Mouse (Mus musculus) liver, postnatal 0 days (tissue): Measurements from ENCODE around the gene Rgcc. TPM values are rescaled to one million over a fixed set of nuclear protein-coding genes. Genes with fewer than 3 reads are reported as not detected.

Source experiments
- ATAC-seq: fragments of 200-750 bp; cut with Nextera tagmentation; 2 replicates; pipeline ENCODE4 v1.8.0; 2017; ENCODE audit warnings: mild to moderate bottlenecking, moderate library complexity
- DNase-seq: peaks from one replicate; pipeline ENCODE4 v3.0.0-alpha.2; 2016
- H3K27ac ChIP-seq: fragments of 300-500 bp; sonication (generic); 2 replicates; pipeline ENCODE4 v1.5.1; 2014; ENCODE audit warnings: antibody characterized with exemption, moderate library complexity, mild to moderate bottlenecking, low read depth
- H3K27me3 ChIP-seq: fragments of 300-500 bp; sonication (generic); 2 replicates; pipeline ENCODE4 v1.6.1; 2014; ENCODE audit warnings: low read length, control low read depth, mixed read lengths; ENCODE audit not compliant: insufficient read depth
- H3K36me3 ChIP-seq: fragments of 300-500 bp; sonication (generic); replicated peaks from 2 replicates; pipeline ENCODE4 v1.6.1; 2014; ENCODE audit warnings: mild to moderate bottlenecking, control low read depth, low read length, moderate library complexity, mixed read lengths; ENCODE audit not compliant: insufficient read depth
- H3K4me1 ChIP-seq: fragments of 300-500 bp; sonication (generic); 2 replicates; pipeline ENCODE4 v1.6.1; 2014; ENCODE audit warnings: antibody characterized with exemption, mild to moderate bottlenecking, control low read depth; ENCODE audit not compliant: insufficient read depth
- H3K4me2 ChIP-seq: fragments of 300-500 bp; sonication (generic); 2 replicates; pipeline ENCODE4 v1.6.1; 2014; ENCODE audit warnings: low read depth, mild to moderate bottlenecking, low read length, moderate library complexity, mixed read lengths
- H3K4me3 ChIP-seq: fragments of 300-500 bp; sonication (generic); 2 replicates; pipeline ENCODE4 v1.5.1; 2014; ENCODE audit warnings: low read depth, low read length
- H3K9ac ChIP-seq: fragments of 300-500 bp; sonication (generic); replicated peaks from 2 replicates; pipeline ENCODE4 v1.6.1; 2014; ENCODE audit warnings: mild to moderate bottlenecking, moderate library complexity
- H3K9me3 ChIP-seq: fragments of 300-500 bp; sonication (generic); 2 replicates; pipeline ENCODE4 v1.6.1; 2016; ENCODE audit warnings: mild to moderate bottlenecking, control low read depth, low read length, mixed read lengths
- CTCF ChIP-seq: sonication (generic); IDR thresholded peaks from 2 replicates; pipeline ENCODE4 v1.5.1; 2016; ENCODE audit warnings: antibody characterized with exemption, low read depth
- EP300 ChIP-seq: IDR thresholded peaks from 2 replicates; pipeline ENCODE4 v1.6.1; 2016; ENCODE audit warnings: antibody characterized with exemption, low read depth, mild to moderate bottlenecking
- WGBS: fragments of 180-500 bp; shearing (Covaris S2); extraction: QIAGEN DNeasy Blood & Tissue Kit; methylation state at CpG from one replicate; pipeline ENCODE4 v1.1.7; 2014; ENCODE audit not compliant: insufficient replicate concordance; 5-methylcytosine and 5-hydroxymethylcytosine counted together
- polyA plus RNA-seq: library from polyadenylated mRNA; unstranded; fragments of >200 nt; fragmentation: Nextera tagmentation; extraction: Ambion mirVana; gene quantifications from 2 replicates; pipeline ENCODE4 v1.2.1, GENCODE M21; 2015

The Rgcc gene
- polyA plus RNA-seq, 1 experiment from 2014 or later, result 102 TPM

GRCm38 (mm10) chr14:79313439-79314175 lies 12.2 kb upstream of the Rgcc start:
- no peak overlapping the region for H3K4me2 ChIP-seq
- 58% methylated on average over 8 of the region's 8 CpGs for WGBS
- no peak overlapping the region for H3K4me3 ChIP-seq
- no peaks in the 10 kb centered on the region for H3K27me3 ChIP-seq
- no peaks in the 10 kb centered on the region for H3K36me3 ChIP-seq
- no peak overlapping the region for H3K27ac ChIP-seq
- ATAC-seq, result 0 out of 2 replicates have a peak, but pooled peaks have one; percentile 40
- H3K9ac ChIP-seq, result no peak overlapping the region
- peaks cover 2% of the 10 kb centered on the region for H3K4me1 ChIP-seq
- no peaks in the 10 kb centered on the region for H3K9me3 ChIP-seq
- no peak for DNase-seq
- TF ChIP-seq CTCF (no peak), EP300 (no peak)

GRCm38 (mm10) chr14:79312719-79313118 lies 11.3 kb upstream of the Rgcc start:
- Histone ChIP-seq H3K27ac (no peak overlapping the region), H3K4me2 (no peak overlapping the region), H3K9ac (no peak overlapping the region), H3K4me3 (no peak overlapping the region), H3K9me3 (no peaks in the 10 kb centered on the region), H3K4me1 (peaks cover 2% of the 10 kb centered on the region), H3K27me3 (no peaks in the 10 kb centered on the region), H3K36me3 (no peaks in the 10 kb centered on the region)
- no peak for TF ChIP-seq EP300
- no peak for TF ChIP-seq CTCF
- 59% methylated on average over 4 of the region's 4 CpGs for WGBS
- ATAC-seq (no peak), DNase-seq (no peak)

- no peak overlapping the region for H3K9ac ChIP-seq
- H3K4me3 ChIP-seq, result no peak overlapping the region
- peaks cover 9% of the 10 kb centered on the region for H3K4me1 ChIP-seq
- ATAC-seq (no peak), DNase-seq (no peak)
- no peaks in the 10 kb centered on the region for H3K36me3 ChIP-seq
- H3K9me3 ChIP-seq, result no peaks in the 10 kb centered on the region
- 59% methylated on average over 4 of the region's 4 CpGs for WGBS
- TF ChIP-seq CTCF (no peak), EP300 (no peak)
- H3K4me2 ChIP-seq, result no peak overlapping the region
- no peaks in the 10 kb centered on the region for H3K27me3 ChIP-seq
- no peak overlapping the region for H3K27ac ChIP-seq
Observed at GRCm38 (mm10) chr14:79311918-79312454, 10.5 kb upstream of the Rgcc start.

- DNase-seq (no peak), ATAC-seq (no peak)
- Histone ChIP-seq H3K4me1 (peaks cover 10% of the 10 kb centered on the region), H3K36me3 (no peaks in the 10 kb centered on the region), H3K27me3 (no peaks in the 10 kb centered on the region), H3K27ac (no peak overlapping the region), H3K4me3 (no peak overlapping the region), H3K9me3 (no peaks in the 10 kb centered on the region), H3K9ac (no peak overlapping the region), H3K4me2 (no peak overlapping the region)
- 64% methylated on average over 4 of the region's 4 CpGs for WGBS
- no peak for TF ChIP-seq CTCF
- no peak for TF ChIP-seq EP300
Observed at GRCm38 (mm10) chr14:79309115-79309514, 7.7 kb upstream of the Rgcc start.

GRCm38 (mm10) chr14:79308364-79308763 lies 6.9 kb upstream of the Rgcc start:
- Histone ChIP-seq H3K4me1 (peaks cover 15% of the 10 kb centered on the region), H3K27me3 (no peaks in the 10 kb centered on the region), H3K4me3 (no peak overlapping the region), H3K9me3 (no peaks in the 10 kb centered on the region), H3K36me3 (no peaks in the 10 kb centered on the region), H3K4me2 (no peak overlapping the region), H3K9ac (no peak overlapping the region), H3K27ac (no peak overlapping the region)
- DNase-seq (no peak), ATAC-seq (no peak)
- 73% methylated on average over 4 of the region's 4 CpGs for WGBS
- no peak for TF ChIP-seq CTCF
- TF ChIP-seq EP300, result no peak

DNA sequence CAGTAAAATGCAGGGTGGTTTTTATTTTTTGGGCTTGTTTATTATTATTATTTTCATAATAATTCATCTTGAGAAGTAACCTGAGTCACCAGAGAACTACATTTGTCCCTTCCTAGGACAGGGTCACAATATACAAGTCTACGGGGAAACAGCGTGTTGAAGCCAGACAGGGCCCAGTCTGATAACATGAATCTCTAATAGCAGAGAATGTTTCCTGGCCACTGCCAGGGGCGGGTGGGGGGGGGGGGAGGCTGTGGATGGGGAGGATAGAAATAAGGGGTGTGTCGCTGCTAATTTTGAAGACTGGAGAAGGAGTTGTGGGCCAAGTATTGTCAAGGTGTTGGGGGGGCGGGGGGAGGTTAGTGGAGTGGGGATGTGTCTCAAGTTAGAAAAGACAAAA lies 6.5 kb upstream of the Rgcc start:
- no peaks in the 10 kb centered on the region for H3K27me3 ChIP-seq
- no peaks in the 10 kb centered on the region for H3K9me3 ChIP-seq
- no peaks in the 10 kb centered on the region for H3K36me3 ChIP-seq
- no peak overlapping the region for H3K9ac ChIP-seq
- H3K4me1 ChIP-seq, result peaks cover 17% of the 10 kb centered on the region
- no peak for DNase-seq
- TF ChIP-seq EP300 (no peak), CTCF (no peak)
- no peak overlapping the region for H3K4me3 ChIP-seq
- peak; percentile 32; the same call in 1 of the 2 replicates for ATAC-seq
- H3K4me2 ChIP-seq, result no peak overlapping the region
- 56% methylated on average over 5 of the region's 5 CpGs for WGBS
- no peak overlapping the region for H3K27ac ChIP-seq

GRCm38 (mm10) chr14:79307138-79307537 lies 5.7 kb upstream of the Rgcc start:
- DNase-seq (no peak), ATAC-seq (peak; percentile 90)
- Histone ChIP-seq H3K9ac (no peak overlapping the region), H3K27ac (peak overlapping the region; percentile 48; the same call in 1 of the 2 replicates), H3K27me3 (no peaks in the 10 kb centered on the region), H3K4me2 (peak overlapping the region; percentile 39; the same call in 1 of the 2 replicates), H3K4me1 (peaks cover 24% of the 10 kb centered on the region), H3K9me3 (no peaks in the 10 kb centered on the region), H3K4me3 (no peak overlapping the region), H3K36me3 (no peaks in the 10 kb centered on the region)
- WGBS, result 59% methylated on average over 7 of the region's 7 CpGs
- TF ChIP-seq EP300, result peak; percentile 60; the same call in 1 of the 2 replicates
- TF ChIP-seq CTCF, result no peak
